Mouse (Mus musculus): ENCODE measurements at regions not wholly inside any gene's neighbourhood (a gene's known extent, or its start where the extent isn't known, plus 50 kb on each side); places are given as distances from the start of the nearest gene placed in this dataset.

DNA sequence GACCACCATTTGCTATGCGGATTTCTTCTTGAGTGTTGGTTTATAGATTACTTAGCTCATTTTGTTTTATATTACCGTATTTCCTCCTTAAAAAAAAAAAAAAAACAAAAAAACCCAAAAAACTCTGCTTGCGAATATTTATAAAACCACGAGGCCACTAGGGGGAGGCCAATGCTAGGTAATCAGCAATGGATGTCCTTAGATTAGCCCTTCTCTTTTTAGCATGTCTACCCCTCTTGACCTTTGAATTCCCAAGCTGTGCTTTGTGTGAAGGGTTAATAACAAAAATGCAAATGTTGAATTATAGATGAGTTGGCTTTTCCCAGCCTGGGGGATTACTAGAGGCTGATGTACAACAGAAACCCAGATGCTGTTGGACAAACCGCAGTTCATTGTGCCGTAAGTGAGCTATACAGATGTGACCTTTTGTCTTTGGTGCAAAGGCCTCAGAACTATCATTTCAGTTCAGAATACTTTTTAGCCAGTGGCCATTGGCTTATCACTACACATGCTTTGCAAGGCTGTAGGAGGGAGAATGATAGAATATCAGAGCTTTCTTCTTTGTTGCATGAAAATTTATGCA is 88.5 kb upstream of the Pfkp start:
- TF ChIP-seq CTCF (IDR thresholded peaks at IDR 0.05; ENCODE audit: low read depth) (peak; percentile 58), EP300 (optimal IDR thresholded peaks at IDR 0.05) (no peak)
